Mouse (Mus musculus): ENCODE data around the gene Slc38a8.

GRCm38 (mm10) chr8:119435527-119435926 is 66.0 kb downstream of the Slc38a8 start:
- TF ChIP-seq GATA1 (IDR thresholded peaks at IDR 0.05; ENCODE audit: borderline replicate concordance, low read length) (no peak), FLI1 (IDR thresholded peaks at IDR 0.05; ENCODE audit: low read length) (no peak)

Data from megakaryocyte, embryonic 14.5 days (primary cell).